Mouse (Mus musculus) T-helper 1 cell (primary cell): Measurements from ENCODE around the gene Cebpzos.

ENCODE experiments used
- in situ Hi-C: fragments of 300-600 bp; cut with MboI, MseI; formaldehyde crosslinking; loops from one replicate; pipeline ENCODE4 v1.15.1; 2025; ENCODE audit warnings: high pct_unique_total_duplicates

Gene Cebpzos

GRCm38 (mm10) chr17:78916369-78916813, at the start of gene Cebpzos:
TSS of gene Cebpzos (plus strand) at chr17:78916500.
- in situ Hi-C loops = loop anchor here (5.0 kb wide), 1 partner anchor 34 kb away; the partner anchor contains the start of gene Eif2ak2

- in situ Hi-C loops = no loop called here
Observed at GRCm38 (mm10) chr17:78873886-78874285, 42.4 kb upstream of the Cebpzos start.

DNA sequence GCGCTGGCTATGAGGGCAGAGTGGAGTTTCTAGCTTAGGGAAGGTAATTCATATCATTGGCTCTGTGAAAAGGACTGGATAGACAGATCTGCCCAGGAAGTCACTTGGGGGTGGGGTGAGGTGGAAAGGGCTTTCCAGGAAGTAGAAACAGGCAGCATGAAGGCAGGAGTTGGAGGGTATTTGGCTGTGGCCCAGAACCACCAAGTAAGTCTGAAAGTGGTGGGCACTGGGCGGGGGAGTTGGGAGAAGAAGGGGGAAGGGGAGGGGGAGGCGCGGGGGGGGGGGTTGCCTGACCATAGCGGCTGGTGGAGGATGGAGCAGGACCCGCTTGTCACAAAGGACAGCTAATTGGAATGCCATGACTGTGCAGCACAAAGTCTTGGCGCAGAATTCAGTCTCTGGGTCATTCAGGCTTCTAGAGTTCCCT, 34.4 kb upstream of the Cebpzos start:
- in situ Hi-C loops = loop anchor here (5.0 kb wide), 1 partner anchor 35 kb away; the partner anchor contains the start of gene Cebpzos

DNA sequence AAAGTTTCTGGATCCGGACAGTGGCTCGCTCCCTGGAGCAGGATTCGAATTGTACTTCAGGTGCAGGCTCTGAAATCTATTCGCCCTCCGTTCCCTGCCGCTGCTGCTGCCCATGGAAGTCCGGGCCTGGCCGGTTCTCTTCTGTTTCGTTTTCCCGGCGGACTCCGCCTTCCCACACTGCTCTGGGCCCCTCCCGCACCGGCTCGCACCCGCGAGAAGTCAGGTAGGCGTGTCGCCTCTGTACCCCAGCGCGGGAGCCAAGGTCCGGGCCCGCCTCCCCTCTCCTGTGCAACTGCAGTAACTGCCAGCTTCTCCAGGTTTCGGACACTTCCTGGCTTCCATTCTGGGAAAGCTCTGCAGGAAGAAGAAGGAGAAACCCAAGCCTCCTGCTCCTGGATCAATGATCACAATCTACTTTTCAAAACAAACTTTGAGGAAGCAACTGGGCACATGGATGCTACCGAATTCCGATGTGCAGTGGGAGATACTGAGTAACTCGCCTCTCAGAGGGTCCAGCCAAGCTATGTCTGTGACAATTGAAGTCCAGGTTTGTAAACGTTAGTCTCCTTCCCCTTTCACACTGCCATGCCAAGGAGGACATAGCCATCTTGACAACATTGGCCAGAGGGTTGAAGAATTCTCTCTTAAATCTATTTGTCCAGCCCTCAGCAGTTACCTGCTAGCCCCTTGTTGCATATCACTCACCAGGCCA, 33.7 kb upstream of the Cebpzos start, which contains the start of gene Eif2ak2:
Gene Eif2ak2 (minus strand): TSS at position 173 of the 712 bp plus-strand sequence.
- in situ Hi-C loops = loop anchor here (5.0 kb wide), 1 partner anchor 35 kb away; the partner anchor contains the start of gene Cebpzos

DNA sequence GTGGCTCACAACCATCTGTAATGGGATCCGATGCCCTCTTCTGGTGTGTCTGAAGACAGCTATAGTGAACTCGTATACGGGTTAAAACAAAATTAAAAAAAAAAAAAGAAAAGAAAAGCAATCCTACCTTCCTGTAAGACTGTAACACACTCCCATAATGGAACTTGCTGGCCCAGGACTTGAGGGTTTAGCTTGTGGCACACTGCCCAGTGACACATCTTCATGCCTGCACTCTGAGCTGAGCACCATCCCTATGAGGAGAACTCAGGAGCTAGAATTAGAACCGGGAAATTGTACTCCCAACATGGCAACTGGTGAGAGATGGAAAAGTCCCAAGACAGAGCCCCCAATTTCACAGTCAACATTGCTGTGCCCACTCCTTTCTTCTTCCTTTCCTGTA, 33.0 kb upstream of the Cebpzos start:
- in situ Hi-C loops = loop anchor here (5.0 kb wide), 1 partner anchor 34 kb away; the partner anchor contains the start of gene Cebpzos

DNA sequence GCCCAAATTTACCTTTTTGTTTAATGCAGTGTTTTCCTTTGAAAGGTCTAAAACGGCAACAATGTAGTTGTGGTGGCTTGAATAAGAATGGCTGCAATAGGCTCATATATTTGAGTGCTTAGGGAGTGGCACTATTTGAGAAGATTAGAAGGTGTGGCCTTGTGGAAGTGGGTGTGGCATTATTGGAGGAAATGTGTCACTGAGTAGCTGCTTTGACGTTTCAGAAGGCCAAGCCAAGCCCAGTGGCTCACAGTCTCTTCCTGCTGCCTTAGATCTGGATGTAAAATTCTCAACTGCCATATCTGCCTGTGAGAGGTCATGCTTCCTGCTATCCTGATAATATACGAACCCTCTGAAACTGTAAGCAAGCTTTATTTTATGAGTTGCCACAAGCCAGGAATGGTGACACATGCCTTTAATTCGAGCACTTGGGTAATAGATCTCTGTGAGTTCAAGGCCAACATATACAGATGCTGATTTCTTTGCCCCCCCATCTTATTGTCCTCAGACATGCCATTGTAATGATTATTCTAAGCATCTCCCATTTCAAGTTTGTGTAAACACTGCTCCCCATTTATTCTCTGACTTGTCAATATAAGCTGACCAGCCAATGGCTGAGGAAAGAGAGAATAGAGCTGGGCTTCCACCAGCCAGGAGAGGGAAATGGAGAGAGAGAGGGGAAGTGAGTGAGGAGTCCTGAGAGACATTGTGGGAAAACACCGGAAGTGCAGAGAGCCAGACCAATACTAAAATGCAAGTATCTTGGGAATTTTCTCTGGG, 30.8 kb upstream of the Cebpzos start:
- in situ Hi-C loops = no loop called here

DNA sequence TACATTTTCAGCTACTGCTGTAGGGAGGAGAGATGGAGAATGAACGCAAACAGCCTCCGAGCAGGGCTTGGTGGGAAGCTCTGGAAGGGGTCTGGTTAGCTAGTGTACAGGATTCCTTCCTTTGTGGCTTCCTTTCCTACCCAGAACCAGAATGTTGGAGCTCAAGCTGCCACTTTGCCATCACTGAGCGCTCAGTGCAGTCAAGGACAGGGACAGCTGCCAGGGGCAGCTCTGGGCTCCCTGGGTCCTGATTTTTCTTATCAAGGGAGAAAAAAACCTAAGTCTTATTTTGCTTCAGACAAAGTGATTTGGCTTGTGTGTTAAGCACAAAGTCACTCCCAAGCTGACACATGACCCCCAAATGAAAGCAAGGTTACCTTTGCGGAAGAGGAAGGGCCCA, 27.7 kb upstream of the Cebpzos start:
- in situ Hi-C loops = no loop called here

GRCm38 (mm10) chr17:78889184-78889583, 27.1 kb upstream of the Cebpzos start:
- in situ Hi-C loops = no loop called here

DNA sequence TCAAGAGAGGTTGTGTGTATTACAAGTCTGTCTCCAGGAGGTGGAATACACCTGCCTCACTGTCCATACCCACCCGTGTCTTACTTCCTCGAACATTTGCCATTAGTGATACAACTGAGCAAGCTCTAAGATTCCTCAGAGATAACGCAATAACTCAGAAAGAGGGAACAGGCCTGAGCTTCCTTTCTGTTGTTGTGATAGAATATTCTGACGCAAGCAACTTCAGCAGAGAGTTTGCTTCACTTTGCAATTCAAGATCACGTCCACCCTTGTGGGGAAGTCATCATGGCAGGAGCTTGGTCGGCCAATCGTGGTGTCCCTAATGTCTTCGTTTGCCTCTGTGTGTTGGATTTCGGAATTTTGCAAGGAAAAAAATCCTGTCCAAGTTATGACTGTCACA, 25.3 kb upstream of the Cebpzos start:
- in situ Hi-C loops = no loop called here

- in situ Hi-C loops = no loop called here
Observed at GRCm38 (mm10) chr17:78894991-78895390, 21.3 kb upstream of the Cebpzos start.

GRCm38 (mm10) chr17:78895394-78895793, 20.9 kb upstream of the Cebpzos start:
- in situ Hi-C loops = no loop called here

GRCm38 (mm10) chr17:78903158-78903557, 13.1 kb upstream of the Cebpzos start:
- in situ Hi-C loops = no loop called here

- in situ Hi-C loops = no loop called here
Observed at GRCm38 (mm10) chr17:78906892-78907291, 9.4 kb upstream of the Cebpzos start, which contains the start of gene Sult6b1. TSS of gene Sult6b1 (minus strand) at chr17:78906992.

DNA sequence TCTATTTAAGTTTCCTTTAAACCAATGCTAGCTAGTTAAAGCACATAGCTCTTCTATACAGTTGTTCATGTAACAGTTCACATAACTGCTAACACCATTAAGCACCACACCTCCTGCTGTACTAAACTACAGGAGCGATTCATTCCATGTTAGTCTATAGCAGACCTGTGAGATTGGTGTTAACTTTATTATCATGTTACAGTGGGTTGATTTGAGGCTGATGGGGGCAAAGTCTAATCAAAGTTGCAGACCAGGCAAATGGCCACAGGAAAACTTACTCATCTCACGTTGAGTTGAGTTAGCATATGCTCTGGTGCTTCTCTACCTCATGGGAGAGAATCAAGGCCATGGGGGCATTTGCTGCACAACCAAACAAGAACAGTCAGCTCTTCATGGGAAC, 6.9 kb upstream of the Cebpzos start:
- in situ Hi-C loops = no loop called here

GRCm38 (mm10) chr17:78912861-78913281, 3.4 kb upstream of the Cebpzos start:
- in situ Hi-C loops = no loop called here

- in situ Hi-C loops = no loop called here
Observed at GRCm38 (mm10) chr17:78913921-78914320, 2.4 kb upstream of the Cebpzos start.

DNA sequence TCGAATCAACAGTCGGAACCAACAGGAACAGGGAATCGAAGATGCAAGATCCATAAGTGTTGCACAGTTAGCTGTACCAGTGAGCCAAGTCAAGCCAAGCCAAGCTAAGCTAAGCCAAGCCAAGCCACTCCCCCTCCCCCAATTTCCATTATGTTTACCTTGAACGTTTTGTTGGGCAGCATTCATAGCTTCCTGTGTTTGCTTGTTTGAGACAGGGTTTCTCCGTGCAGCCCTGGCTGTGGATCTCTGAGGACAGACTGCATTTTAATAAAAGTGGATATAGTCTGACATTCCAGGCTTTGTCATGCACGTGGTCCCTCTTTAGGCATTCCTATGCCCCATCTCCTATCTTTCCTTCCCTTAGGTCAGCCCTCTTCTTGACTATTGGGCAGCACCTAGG, 528 bp upstream of the Cebpzos start:
- in situ Hi-C loops = loop anchor here (5.0 kb wide), 1 partner anchor 33 kb away; the partner anchor contains the start of gene Eif2ak2

DNA sequence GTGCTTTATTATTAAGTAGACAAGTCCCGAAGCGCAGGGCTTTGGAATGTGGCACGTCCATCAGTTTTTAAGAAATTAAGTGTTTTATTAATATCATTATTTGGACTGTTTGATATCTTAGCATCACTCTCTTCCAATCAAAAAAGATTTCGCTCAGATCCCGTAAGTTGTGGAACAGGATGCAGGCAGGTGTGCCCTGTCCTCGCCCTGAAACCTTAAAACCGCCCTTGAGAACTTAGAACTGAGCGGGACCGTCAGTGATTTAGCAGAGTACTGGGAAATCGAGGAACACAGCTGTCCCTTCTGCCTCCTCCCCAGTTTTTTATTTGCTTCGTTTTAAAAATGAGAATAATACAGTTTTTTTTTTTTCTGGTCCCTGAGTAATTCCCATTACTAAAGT, 599 bp downstream of the Cebpzos start:
- in situ Hi-C loops = loop anchor here (5.0 kb wide), 1 partner anchor 35 kb away; the partner anchor contains the start of gene Eif2ak2

DNA sequence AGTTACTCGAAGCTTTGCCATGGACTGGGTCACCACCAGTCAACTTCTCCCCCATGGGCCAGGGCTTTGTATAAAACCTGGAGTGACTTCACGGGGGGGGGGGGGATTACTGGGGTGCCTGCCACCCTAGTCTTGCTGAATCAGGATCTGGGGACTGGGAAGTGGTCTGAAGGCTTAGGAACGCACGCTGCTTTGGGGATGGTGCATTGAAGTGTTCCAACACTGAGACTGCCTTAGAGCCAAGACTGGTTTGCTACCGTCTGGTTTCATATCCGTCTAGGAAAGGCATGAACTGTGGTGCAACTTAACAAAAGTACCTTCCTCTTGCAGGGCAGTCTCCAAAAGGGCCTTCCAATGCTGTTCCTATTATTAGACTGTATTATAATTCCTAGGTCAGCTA, 1.4 kb downstream of the Cebpzos start:
- in situ Hi-C loops = loop anchor here (5.0 kb wide), 1 partner anchor 35 kb away; the partner anchor contains the start of gene Eif2ak2

GRCm38 (mm10) chr17:78935857-78936256, 19.6 kb downstream of the Cebpzos start:
- in situ Hi-C loops = loop anchor here (5.0 kb wide), 1 partner anchor 199 kb away; the partner anchor contains the start of gene Strn

- in situ Hi-C loops = loop anchor here (5.0 kb wide), 1 partner anchor 199 kb away; the partner anchor contains the start of gene Strn
Observed at GRCm38 (mm10) chr17:78936466-78937228, 20.3 kb downstream of the Cebpzos start, which contains the start of the genes Cebpz and Ndufaf7. TSS of gene Cebpz (minus strand) at chr17:78937066. TSS of gene Ndufaf7 (plus strand) at chr17:78937136.
